In the genomic region with DNA sequence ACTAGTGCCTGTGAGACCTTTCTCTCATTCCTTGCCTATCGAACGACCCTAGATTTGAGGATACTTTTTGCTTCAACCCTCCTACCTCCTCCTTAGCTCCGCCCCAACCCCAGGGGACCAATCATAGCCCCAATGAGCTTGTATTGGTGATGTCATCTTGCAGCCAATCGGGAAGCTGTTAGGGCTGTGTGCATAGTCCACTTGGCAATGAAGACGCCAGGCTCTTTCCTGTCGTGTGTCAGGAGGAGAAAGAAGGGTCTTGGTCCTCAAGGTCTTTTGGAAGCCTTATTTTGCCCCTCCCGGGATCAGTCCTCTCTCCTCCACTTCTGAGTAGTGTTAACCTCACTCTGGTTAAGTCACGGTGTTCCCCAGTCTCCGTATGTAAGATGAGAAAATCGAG, we compare ENCODE assay signal across 8 mouse cellular contexts. TPM values are rescaled to one million over a fixed set of nuclear protein-coding genes. Genes with fewer than 3 reads are reported as not detected.
DNase-seq lines count a peak whose midpoint lies in the region; ATAC-seq lines count a peak whose summit lies in the region.

No protein-coding gene starts in this region.

- no peaks in the 10 kb centered on the region for H3K9me3 ChIP-seq in hindbrain, embryonic 11.5 days (ENCODE audit: control insufficient read depth, low read length)
- H3K9me3 ChIP-seq in lung, embryonic 16.5 days (ENCODE audit: control insufficient read depth, low read length), result no peaks in the 10 kb centered on the region

- peak; percentile 89 for ATAC-seq in hindbrain, embryonic 11.5 days (ENCODE audit: low FRiP score)
- ATAC-seq in lung, embryonic 16.5 days (ENCODE audit: low read depth), result peak; percentile 96

- H3K9ac ChIP-seq in hindbrain, embryonic 11.5 days (ENCODE audit: low read depth, low read length), result peak overlapping the region; percentile 44; the same call in 1 of the 2 replicates
- H3K9ac ChIP-seq in lung, embryonic 16.5 days (ENCODE audit: low read length), result peak overlapping the region; percentile 50

- peak overlapping the region; percentile 39 for H3K4me2 ChIP-seq in hindbrain, embryonic 11.5 days (replicated peaks; ENCODE audit: low read depth, low read length)
- H3K4me2 ChIP-seq in lung, embryonic 16.5 days (ENCODE audit: low read depth, low read length), result peak overlapping the region; percentile 55

- 4% methylated on average over 10 of the region's 10 CpGs for WGBS in hindbrain, embryonic 11.5 days
- WGBS in lung, embryonic 16.5 days, result 2% methylated on average over 10 of the region's 10 CpGs

- peaks cover 15% of the 10 kb centered on the region for H3K4me1 ChIP-seq in hindbrain, embryonic 11.5 days (replicated peaks; ENCODE audit: control insufficient read depth, insufficient read depth, low read length)
- H3K4me1 ChIP-seq in lung, embryonic 16.5 days (replicated peaks; ENCODE audit: control insufficient read depth, insufficient read depth, low read length), result peaks cover 4% of the 10 kb centered on the region

- peak overlapping the region; percentile 24; the same call in 1 of the 2 replicates for H3K4me3 ChIP-seq in hindbrain, embryonic 11.5 days (ENCODE audit: low read depth, low read length)
- H3K4me3 ChIP-seq in lung, embryonic 16.5 days (ENCODE audit: low read length), result peak overlapping the region; percentile 38

- DNase-seq in T-cell, adult 2 months (ENCODE audit: low spot score), result peak; percentile 43
- peak; percentile 96 to 97 for DNase-seq in cerebellum, postnatal 10 days
- peak; percentile 66 to 72 for DNase-seq in frontal cortex, postnatal 14 days (ENCODE audit: low spot score in 2 of 2)
- peak; percentile 91 for DNase-seq in hindbrain, embryonic 11.5 days (ENCODE audit: low spot score)
- peak; percentile 81 for DNase-seq in layer of hippocampus, adult 9-11 months
- peak; percentile 51 for DNase-seq in ovary, postnatal 14 days (ENCODE audit: low spot score)
- peak; percentile 39 to 60 for DNase-seq in thymus, postnatal 36 days

- no peaks in the 10 kb centered on the region for H3K36me3 ChIP-seq in hindbrain, embryonic 11.5 days (ENCODE audit: control insufficient read depth, insufficient read depth, low read length)
- H3K36me3 ChIP-seq in lung, embryonic 16.5 days (ENCODE audit: control insufficient read depth, insufficient read depth, low read length), result no peaks in the 10 kb centered on the region

- H3K27ac ChIP-seq in hindbrain, embryonic 11.5 days (ENCODE audit: low read depth, low read length), result peak overlapping the region; percentile 18; the same call in 1 of the 2 replicates
- H3K27ac ChIP-seq in lung, embryonic 16.5 days (ENCODE audit: low read length), result no peak overlapping the region

- H3K27me3 ChIP-seq in hindbrain, embryonic 11.5 days (ENCODE audit: control insufficient read depth, insufficient read depth, low read length), result no peaks in the 10 kb centered on the region
- no peaks in the 10 kb centered on the region; the same call in 1 of the 2 replicates for H3K27me3 ChIP-seq in lung, embryonic 16.5 days (ENCODE audit: control insufficient read depth, insufficient read depth, low read depth, low read length)

RNA-seq across cellular contexts. Expression of a gene that starts 11.3 kb away (rescaled TPM):
- 38.1 and 39.0 TPM in 2 replicates for polyA plus RNA-seq in hindbrain, embryonic 11.5 days (2014; fragmentation: Nextera tagmentation; extraction: Ambion mirVana)
- 2.3 and 2.8 TPM in 2 replicates for polyA plus RNA-seq in lung, embryonic 16.5 days (2015; fragmentation: Nextera tagmentation; extraction: Ambion mirVana)

RNA-seq across cellular contexts. Expression of a gene that starts 23.7 kb away (rescaled TPM):
- polyA plus RNA-seq in hindbrain, embryonic 11.5 days (2014; fragmentation: Nextera tagmentation; extraction: Ambion mirVana), result 47.9 and 53.7 TPM in 2 replicates
- polyA plus RNA-seq in lung, embryonic 16.5 days (2015; fragmentation: Nextera tagmentation; extraction: Ambion mirVana), result 6.9 and 8.2 TPM in 2 replicates

RNA-seq across cellular contexts. Expression of a gene that starts 50.8 kb away (rescaled TPM):
- polyA plus RNA-seq in hindbrain, embryonic 11.5 days (2014; fragmentation: Nextera tagmentation; extraction: Ambion mirVana), result not detected in 2 replicates
- not detected in 2 replicates for polyA plus RNA-seq in lung, embryonic 16.5 days (2015; fragmentation: Nextera tagmentation; extraction: Ambion mirVana)

Comparison
In these comparisons a context has a peak if more than half of its experiments do, and no peak if none do; other contexts are left out.
1. DNase-seq: peak in every context shown above with its lines; median percentile 96 in cerebellum, postnatal 10 days; 91 in hindbrain, embryonic 11.5 days; 81 in layer of hippocampus, adult 9-11 months; 69 in frontal cortex, postnatal 14 days; 51 in ovary, postnatal 14 days; 50 in thymus, postnatal 36 days; 43 in T-cell, adult 2 months.
2. RNA of a gene that starts 11.3 kb away (polyA plus RNA-seq): 38.1 to 39.0 TPM in hindbrain, embryonic 11.5 days; 2.3 to 2.8 TPM in lung, embryonic 16.5 days; every median in the first group is over 10 times any median in the second.